Mouse (Mus musculus) spleen, embryonic (tissue): ENCODE results near the gene Olfr391-ps.

Experiments
- CTCF ChIA-PET: fragments of 350-600 bp; sonication (Branson Sonifier 250); formaldehyde crosslinking; loops from one replicate; lab custom pipeline; 2022; lab: Charles Lee

Gene Olfr391-ps

GRCm38 (mm10) chr11:73802952-73803351 is at the start of gene Olfr391-ps:
Gene Olfr391-ps, minus strand, starts transcription at chr11:73803052.
- CTCF ChIA-PET = no interaction called here

DNA sequence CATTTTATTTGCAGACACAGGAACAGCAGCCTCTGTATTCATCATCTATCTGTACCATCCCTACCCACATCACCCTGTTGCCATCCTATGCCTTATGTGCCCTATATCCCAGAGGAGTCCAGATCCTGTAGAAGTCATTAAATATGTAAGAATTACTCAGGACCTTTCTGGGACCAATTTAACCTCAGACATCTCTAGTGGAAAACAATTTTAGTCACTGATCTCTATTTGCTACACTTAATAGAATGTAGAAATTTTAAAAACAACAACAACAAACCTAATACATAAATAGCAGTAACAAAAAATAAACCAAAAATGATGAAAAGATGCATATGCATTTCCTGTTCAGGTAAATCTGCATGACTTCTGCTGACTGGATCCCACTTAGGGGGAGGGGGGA is 48.5 kb upstream of the Olfr391-ps start, which contains the start of gene Olfr393:
Olfr393 (minus strand) TSS at position 101 of the 400 bp plus-strand sequence.
- CTCF ChIA-PET = no interaction called here

DNA sequence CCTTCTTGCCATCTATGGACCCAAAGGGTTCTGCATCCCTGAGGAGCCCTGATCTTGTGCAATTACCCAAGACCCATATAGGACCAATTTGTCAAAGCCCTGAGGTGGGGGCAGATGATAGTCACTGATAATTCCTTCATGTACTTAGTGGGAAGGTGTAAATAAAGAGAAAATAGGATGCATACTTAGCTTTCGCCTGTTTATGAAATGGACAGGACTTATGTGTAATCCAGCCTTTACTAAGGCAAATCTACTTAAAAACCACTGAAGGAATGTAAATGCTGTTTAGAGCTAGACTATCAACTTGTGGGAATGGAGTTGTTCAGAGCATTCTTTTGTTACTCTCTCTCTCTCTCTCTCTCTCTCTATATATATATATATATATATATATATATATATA is 14.1 kb upstream of the Olfr391-ps start, which contains the start of gene Olfr392:
Olfr392 (minus strand) TSS at position 101 of the 400 bp plus-strand sequence.
- CTCF ChIA-PET = no interaction called here

GRCm38 (mm10) chr11:73782664-73783063 is 20.2 kb downstream of the Olfr391-ps start, which contains the start of gene Olfr390:
Gene Olfr390, plus strand, starts transcription at chr11:73782964.
- CTCF ChIA-PET = no interaction called here

DNA sequence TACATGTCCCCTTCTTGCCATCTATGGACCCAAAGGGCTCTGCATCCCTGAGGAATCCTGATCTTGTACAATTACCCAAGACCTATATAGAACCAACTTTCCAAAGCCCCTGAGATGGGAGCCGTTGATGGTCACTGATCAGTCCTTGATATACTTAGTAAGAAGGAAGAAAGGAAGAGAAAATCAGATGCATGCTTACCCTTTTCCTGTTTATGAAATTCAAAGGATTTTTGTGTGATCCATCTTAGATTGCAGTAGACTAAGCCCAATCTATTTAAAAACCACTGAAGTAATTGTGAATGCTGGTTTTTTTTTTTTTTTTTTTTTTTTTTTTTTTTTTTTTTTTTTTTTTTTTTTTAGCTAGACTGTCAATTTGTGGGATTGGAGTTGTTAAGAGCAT is 22.2 kb downstream of the Olfr391-ps start, which contains the start of gene Olfr389:
Olfr389 (minus strand) TSS at position 101 of the 400 bp plus-strand sequence.
- CTCF ChIA-PET = no interaction called here

GRCm38 (mm10) chr11:73759115-73759514 is 43.7 kb downstream of the Olfr391-ps start:
- CTCF ChIA-PET = no interaction called here
